Mouse (Mus musculus): ENCODE data around the gene 6430571L13Rik. TPM values are rescaled to one million over a fixed set of nuclear protein-coding genes. Genes with fewer than 3 reads are reported as not detected.

Gene 6430571L13Rik
- total RNA-seq, 2 experiments from 2014 or later = 5.3 to 5.4 TPM

GRCm38 (mm10) chr9:107335046-107335445 is 5.4 kb upstream of the 6430571L13Rik start:
- intact Hi-C loops (cut with DNase I) = loop anchor here (5.0 kb wide), 1 partner anchor 43 kb away; no protein-coding TSS in a partner anchor

DNA sequence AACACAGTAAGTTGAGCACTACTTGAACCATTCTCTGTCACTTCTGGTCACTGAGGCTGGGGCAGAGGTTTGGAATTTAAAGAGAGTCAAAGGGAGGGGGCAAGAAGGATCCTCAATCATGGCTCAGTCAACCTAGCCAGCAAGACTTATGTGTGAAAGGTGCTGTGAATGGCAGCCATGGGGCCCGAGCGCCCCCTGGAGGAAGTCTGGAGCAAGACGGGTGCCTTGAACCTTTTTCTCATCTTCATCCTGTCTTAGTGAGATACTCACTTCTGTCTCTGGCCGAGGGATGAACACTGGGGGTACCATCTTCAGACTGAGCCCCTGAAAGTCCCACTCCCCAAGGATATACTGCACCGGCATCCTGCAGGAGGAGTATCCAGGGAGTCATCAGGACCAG is 4.5 kb upstream of the 6430571L13Rik start:
- DNase-seq = peak; percentile 69
- intact Hi-C loops (cut with DNase I) = loop anchor here (5.0 kb wide), 1 partner anchor 44 kb away; no protein-coding TSS in a partner anchor

More at GRCm38 (mm10) chr9:107335046-107335445, 5.4 kb upstream of the 6430571L13Rik start:
- no peak for DNase-seq

- no peak for DNase-seq
Observed at GRCm38 (mm10) chr9:107336386-107336785, 4.0 kb upstream of the 6430571L13Rik start.

GRCm38 (mm10) chr9:107338172-107338883 is 2.1 kb upstream of the 6430571L13Rik start, which contains the start of gene Hemk1:
Hemk1 (minus strand) TSS chr9:107338350.
- intact Hi-C loops (cut with DNase I) = loop anchor here (5.0 kb wide), 1 partner anchor 46 kb away; no protein-coding TSS in a partner anchor
- DNase-seq = peak; percentile 83

More at GRCm38 (mm10) chr9:107336386-107336785, 4.0 kb upstream of the 6430571L13Rik start:
- intact Hi-C loops (cut with DNase I) = loop anchor here (5.0 kb wide), 1 partner anchor 44 kb away; no protein-coding TSS in a partner anchor

DNA sequence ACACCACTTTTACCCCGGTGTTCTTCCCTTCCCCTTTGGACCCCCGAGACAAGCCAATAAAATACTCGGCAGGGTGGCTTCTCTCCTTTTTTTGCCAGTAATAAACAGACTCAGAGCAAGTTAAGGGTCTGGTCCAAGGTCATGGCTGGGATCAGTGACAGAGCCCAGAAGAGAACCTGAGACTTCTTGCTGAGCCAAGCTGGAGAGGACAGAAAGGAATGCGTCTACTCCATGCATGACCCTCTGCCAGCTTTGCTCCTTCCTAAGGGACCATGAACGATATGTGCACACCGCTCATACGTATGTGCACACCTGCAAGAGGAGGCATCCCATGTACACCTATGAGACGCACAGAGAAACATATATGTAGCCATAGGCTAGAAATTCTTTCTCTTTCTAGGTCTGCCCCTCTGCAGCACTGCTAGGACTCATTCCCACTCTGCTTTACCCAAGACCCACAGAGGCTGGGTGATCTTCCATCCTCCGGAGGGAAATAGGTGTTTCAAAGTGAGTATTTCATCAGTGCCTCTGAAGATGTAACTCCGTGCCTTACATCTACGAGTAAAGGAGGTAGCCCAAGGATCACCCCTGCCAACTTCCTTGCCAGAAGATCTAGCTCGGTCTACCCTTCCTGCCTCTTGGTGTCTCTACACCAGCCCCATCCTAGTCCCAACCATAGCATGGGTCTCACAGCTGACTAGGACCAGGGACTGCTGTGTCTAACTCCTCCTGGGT is 676 bp downstream of the 6430571L13Rik start:
- intact Hi-C loops (cut with DNase I) = no loop called here
- DNase-seq = no peak

DNA sequence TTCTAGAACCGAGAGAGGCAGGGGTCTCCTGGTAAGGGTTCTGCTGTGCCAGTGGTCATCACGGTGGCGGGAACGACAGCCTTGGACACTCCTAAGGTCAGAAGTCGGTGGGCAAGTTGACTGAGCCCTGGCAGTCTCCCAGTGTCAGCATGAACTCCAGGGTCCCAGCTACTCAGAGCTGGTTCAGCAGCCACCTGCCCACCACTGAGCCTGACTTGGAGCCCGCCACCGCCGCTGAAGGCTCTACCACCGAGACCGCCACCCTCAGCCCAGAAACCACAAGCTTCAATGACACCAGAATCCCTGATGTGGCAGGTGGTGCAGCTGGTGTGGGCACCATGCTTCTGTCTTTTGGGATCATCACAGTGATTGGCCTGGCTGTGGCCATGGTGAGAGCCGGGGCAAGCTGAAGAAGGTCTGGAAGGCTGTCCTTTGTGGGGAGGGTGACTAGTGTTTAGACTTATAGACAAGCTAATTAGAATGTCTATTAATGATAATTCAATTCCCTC is 1.9 kb downstream of the 6430571L13Rik start:
- intact Hi-C loops (cut with DNase I) = no loop called here
- peak; percentile 55 for DNase-seq

DNA sequence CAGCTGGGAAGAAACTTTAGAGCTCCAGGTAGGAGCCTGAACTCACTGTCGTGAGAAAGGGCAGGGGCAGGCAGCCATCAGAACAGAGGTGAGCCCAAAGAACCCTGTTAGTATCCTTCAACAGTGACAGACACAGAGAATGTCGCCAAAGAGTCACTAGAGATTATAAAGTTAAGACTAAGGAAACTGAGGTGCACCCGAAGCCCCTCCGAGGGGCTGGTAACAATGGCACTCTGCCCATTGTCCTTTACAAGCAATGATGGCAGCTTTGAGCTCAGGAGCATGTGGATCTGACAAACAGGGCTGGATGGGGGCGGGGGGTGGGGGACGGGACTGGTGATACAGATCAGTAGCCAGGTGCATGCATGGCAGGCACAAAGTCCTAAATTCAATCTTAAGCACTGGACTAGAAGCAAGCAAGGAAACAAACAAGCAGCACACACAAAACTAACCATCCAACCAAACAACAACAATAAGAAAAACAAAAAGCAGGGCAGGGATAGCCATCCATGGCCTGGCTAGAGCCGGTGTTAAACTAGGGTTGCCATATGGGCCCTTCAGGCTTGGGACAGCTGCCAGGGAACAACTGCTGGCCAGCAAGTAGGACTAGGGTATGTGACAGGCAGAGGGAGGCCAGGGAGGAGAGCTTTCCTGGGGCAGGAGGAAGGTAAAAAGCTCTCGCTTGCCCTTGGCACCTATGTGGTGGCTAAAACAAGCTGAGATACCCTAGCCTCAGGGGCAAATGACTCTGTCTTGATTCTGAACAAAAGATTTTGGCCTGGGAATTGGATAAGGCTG is 2.9 kb downstream of the 6430571L13Rik start:
- DNase-seq = peak; percentile 94
- intact Hi-C loops (cut with DNase I) = no loop called here

DNA sequence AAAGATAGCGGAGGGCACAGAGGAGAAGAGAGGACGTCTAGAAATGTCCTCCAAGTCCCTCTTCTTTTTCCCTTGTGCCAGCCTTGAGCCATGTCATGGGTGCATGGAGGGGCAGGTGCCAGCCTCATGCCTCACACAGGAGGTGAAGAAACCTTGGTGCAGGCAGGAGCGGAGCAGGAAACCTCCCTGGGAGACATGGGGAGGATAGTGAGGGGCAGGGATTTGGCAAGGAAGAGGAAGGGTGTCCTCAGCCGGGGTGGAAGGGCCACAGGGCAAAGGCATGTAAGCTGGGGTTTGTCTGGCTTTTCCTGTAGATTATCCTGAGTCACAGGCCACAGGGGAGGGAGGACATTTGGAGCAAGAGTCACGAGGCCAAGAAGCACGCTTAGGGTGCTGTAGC is 3.6 kb downstream of the 6430571L13Rik start:
- DNase-seq = no peak
- intact Hi-C loops (cut with DNase I) = no loop called here

- intact Hi-C loops (cut with DNase I) = no loop called here
Observed at GRCm38 (mm10) chr9:107346081-107346480, 5.7 kb downstream of the 6430571L13Rik start.

GRCm38 (mm10) chr9:107347586-107348183 is 7.3 kb downstream of the 6430571L13Rik start:
- intact Hi-C loops (cut with DNase I) = no loop called here
- DNase-seq = peak; percentile 57

More at GRCm38 (mm10) chr9:107346081-107346480, 5.7 kb downstream of the 6430571L13Rik start:
- no peak for DNase-seq

- intact Hi-C loops (cut with DNase I) = no loop called here
Observed at GRCm38 (mm10) chr9:107349321-107349720, 8.9 kb downstream of the 6430571L13Rik start.

DNA sequence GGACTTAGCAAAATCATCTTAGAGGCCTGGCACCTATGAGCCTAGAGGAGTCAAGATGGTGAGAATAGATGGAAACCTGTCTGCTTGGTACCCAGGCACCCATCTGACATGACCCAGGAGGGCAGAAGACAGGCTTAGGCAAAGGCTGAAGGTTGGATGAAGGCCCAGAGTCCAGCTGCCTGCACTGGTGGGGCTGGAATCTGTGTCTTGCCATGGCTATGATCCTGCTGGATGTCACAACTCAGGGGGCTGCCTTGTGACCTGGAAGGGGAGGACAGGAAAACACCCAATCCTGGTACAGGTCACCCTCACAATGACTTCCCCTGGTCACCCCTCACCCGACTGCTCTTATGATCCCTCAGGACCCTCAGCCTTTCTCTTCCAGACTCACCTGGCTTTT is 14.4 kb downstream of the 6430571L13Rik start:
- DNase-seq = peak; percentile 37

More at GRCm38 (mm10) chr9:107349321-107349720, 8.9 kb downstream of the 6430571L13Rik start:
- DNase-seq = no peak

GRCm38 (mm10) chr9:107355870-107356765 is 15.7 kb downstream of the 6430571L13Rik start:
- intact Hi-C loops (cut with DNase I) = loop anchor here (2.0 to 5.0 kb wide), 2 partner anchors 64 to 159 kb away; no protein-coding TSS in a partner anchor
- peak; percentile 81 for DNase-seq

More for the DNA sequence above, 14.4 kb downstream of the 6430571L13Rik start:
- intact Hi-C loops (cut with DNase I) = loop anchor here (5.0 kb wide), 1 partner anchor 63 kb away; no protein-coding TSS in a partner anchor

DNA sequence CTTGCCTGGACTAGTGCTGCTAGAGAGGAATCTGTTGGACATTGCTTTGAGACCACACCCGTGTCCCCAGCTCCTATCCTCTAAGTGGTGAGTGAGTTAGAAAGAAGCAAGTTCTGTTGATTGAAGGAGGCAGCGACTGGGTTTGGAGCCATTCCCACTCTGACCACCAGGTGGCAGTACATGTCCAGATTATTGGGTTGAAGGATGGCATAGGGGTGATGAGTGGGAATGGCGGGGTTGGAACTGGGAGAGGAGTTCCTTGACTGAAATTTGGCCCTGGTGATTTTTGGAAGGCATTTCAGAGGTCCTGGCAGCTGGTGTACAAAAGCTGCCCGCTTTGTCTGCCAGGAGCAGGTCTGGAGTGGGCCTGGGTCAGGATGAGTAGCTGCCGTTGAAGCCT is 17.2 kb downstream of the 6430571L13Rik start:
- peak; percentile 91 for DNase-seq
- intact Hi-C loops (cut with DNase I) = loop anchor here (2.0 to 5.0 kb wide), 2 partner anchors 65 to 157 kb away; no protein-coding TSS in a partner anchor

- intact Hi-C loops (cut with DNase I) = no loop called here
- DNase-seq = no peak
Observed at GRCm38 (mm10) chr9:107360989-107361388, 20.6 kb downstream of the 6430571L13Rik start.

GRCm38 (mm10) chr9:107366644-107367043 is 26.2 kb downstream of the 6430571L13Rik start:
- DNase-seq = peak; percentile 62
- intact Hi-C loops (cut with DNase I) = no loop called here

GRCm38 (mm10) chr9:107368302-107368701 is 27.9 kb downstream of the 6430571L13Rik start:
- no peak for DNase-seq
- intact Hi-C loops (cut with DNase I) = no loop called here
